Mouse (Mus musculus) hematopoietic stem cell, adult 5-6 weeks (primary cell): ENCODE measurements at regions not wholly inside any gene's neighbourhood (a gene's known extent, or its start where the extent isn't known, plus 50 kb on each side); places are given as distances from the start of the nearest gene placed in this dataset.

ENCODE experiments used
- ATAC-seq, 2 experiments: fragments of 125-278 bp in 1 of 2; replicated peaks in 1 of 2; 2 replicates each; pipeline ENCODE4 v1.8.0; 2016 to 2017; ENCODE audit warnings: inconsistent platforms in 2 of 2, mild to moderate bottlenecking in 2 of 2, moderate number of reproducible peaks in 2 of 2, low read depth in 1 of 2, moderate TSS enrichment in 1 of 2; ENCODE audit not compliant: low FRiP score in 2 of 2, poor library complexity in 2 of 2, severe bottlenecking in 2 of 2, insufficient read depth in 1 of 2, low TSS enrichment in 1 of 2

DNA sequence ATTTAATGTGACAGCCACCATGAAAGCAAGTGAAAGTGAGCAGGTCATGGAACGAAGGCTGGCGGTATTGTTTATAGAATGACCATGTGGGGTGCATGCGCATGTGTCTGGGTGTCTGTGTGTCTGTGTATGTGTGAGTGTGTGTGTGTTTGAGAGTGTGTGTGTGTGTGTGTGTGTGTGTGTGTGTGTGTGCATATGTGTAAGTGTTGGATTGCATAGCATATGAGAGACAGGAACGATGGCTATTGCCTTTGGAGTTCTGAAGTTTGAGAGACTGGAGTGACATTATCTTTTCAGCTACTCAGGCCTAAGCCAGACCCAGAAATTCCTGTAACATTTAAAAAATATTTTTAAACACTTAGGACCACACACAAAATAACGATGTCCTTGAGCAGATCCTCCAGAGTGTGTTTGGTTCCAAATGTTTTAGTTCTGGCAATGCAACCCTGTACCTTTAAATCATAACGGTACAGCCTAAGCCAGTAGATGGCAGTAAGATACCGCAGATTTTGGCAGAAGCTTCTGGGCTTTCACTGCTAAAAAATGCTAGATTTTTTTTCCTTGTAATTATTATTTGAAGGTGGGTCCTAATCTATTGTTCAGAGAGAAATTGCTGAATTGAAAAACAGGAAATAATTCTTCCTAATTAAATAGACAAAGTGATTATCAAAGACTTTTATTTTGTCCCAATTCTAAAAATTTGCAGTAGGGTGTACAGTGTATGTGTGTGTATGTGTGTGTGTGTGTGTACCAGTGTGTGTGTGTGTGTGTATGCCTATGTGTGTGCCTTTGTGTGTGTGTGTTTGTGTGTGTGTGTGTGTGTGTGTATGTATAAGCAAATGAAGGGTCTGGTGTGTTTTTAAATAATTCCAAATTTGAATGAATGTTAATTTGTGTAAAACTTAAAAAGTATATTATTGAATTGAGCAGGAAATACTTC, 228.0 kb upstream of the Arrdc4 start:
- peak in 1 of 2 experiments; percentile 71; a peak in 1 of 4 replicates for ATAC-seq

DNA sequence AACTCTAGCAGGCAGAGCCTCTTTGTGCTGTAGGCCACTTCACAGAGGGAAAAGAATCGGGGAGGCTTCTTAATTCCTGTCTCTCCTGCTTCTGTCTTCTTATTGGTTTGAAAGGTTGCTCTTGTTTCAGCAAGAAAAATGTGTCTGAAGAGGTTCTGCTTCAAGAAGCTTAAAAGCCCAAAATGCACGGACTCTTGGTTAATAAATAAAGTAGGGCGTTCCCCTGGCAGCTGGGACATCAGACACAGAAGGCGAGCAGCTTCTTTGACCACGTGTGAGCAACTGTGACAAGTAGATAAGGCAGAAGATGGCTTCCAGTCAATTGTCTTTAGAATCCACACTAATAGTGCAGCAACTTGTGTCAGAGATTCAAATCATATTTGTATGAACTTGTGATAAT, 226.9 kb upstream of the Arrdc4 start:
- ATAC-seq = no peak

DNA sequence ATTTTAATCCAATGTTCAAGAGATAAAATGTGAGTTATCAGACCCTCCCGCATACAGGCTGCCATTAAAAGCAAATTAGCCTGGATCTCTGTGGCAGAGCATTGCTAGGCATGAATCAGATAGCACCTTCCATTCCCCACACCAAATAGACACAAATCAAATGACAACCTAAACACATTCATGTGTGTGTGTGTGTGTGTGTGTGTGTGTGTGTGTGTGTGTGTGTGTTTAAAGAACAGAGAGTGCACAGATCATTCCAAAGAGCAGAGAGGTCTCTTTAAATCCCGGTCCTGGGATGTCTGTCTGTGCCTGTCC, 226.5 kb upstream of the Arrdc4 start:
- no peak for ATAC-seq

DNA sequence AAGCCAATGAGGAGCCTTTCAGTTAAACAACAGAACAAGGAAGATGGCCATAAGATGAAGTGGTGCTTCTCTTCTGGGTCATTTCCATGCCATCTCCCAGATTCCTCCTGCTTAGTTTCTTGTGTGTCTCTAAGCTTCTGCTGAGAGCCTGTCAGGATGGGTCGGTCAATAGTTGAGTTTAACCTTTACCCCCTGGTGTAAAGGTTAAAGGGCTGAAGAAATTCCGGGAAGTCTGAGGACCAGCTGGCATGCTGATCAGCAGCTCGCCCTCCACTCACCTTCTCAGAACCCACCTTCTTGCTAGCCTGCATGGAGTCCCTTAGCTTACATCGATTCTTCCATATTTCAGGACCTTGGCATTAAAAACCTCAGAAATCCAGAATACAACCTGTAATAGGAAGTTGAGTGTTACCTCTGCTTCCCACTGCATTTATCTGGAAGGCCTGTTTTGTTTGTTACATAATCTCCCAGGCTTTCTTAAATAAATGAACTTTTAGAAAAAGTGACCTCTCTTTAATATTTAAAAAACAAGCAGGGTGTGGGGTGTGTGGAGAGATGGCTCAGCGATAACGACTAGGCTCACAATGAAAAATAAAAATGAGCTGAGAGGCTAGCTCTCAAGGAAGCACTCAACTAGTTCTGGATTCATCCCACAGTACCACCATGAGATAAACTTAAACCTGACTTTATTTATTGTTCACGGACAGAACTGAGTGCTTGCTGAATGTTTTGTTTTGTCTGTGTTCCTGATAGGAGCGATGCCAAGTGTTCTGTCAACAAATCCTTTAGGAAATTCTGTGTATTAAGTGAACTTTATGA, 225.9 kb upstream of the Arrdc4 start:
- no peak for ATAC-seq

DNA sequence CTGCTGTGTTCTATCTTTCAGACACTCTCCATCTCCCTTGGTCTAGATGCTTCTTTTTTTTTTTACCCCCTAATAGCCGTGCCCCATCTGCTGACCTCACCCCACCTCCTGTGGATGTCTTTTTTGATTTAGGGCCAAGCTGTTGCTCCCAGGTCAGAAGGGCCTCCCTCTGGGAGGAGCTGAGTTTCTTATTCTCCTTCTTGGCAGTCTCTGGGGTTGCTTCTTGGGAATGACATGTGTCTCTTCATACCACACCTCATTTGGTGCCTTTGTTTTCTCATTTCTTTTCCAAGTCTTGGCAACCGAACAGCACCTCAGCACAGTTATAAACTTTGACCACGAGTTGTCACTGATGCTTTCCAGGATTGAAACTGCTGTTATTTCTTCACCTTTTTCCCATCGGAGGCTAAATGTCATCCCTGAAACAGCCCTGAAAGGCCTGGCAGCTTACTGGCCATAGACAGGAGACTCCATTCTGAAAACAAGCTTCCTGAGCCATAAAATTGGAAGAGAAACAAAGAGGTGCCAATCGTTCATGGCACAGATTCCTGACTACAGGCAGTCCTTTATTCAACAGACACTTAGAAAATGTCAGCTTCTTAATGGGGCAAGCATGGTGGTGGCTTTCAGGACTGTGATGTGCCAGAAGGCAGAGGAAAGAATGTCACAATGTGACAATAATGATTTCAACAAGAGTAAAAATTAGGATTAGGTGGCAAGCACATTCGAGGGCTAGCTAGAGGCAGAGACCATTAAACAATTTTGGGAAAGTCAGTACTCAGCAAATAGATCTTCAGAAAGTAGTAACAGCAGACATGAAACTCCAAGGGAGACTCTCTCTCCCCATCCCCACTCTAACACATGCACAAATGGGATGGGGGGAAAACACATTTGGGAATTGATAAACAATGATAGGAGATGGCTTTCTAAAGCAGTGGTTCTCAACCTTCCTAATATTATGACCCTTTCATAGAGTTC, 197.1 kb upstream of the Arrdc4 start:
- no peak for ATAC-seq

DNA sequence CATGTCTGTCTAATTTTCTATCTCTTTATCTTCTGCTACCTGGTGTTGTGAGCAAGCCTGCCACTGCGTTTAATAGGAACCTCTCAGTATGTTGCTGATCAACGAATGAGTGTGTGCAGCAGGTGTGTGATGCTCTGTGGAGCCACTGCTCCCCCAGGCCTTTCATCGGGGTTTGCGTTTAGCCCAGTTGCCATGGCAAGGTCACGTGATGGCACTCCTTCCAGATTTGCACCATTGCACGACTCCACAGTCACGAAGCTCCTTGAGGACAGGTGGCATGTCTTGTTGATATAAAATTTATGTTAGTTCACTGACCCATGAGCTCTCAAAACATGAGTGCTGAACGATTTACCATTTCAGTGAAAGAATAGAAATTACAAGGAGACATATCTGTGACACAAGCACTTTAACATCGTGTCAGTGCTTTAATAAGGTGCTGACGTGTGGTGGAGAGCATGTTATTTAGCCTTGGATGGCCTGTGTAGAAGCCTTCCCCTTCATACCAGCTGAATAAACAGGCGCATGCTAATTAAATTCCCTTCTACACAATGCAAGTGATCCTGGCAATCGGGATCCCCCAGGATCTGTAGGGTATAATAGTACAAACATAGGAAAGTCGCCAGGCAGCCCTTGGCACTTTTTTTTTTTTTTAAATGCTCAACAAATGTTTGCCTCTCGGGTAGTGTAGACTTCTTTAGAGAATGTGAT, 181.7 kb upstream of the Arrdc4 start:
- no peak for ATAC-seq

DNA sequence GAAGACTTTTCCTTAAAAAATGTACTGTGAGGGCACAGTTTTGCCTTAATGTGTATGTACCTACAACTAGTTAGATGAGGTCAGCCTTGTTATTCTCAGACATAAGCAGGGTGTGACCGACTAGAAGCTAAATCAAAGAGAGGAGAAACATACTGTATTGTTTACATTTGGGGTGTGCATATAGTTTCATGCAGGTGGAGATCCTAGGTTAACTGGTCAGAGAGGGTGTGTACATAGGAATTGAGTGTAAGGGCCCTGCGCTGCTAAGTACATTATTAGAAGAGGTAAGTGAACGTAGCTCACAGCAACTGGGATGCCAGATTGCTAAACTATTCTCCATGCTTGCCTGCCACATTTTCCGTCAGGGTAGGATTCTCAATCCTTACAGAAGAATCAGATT, 180.6 kb upstream of the Arrdc4 start:
- ATAC-seq = no peak

DNA sequence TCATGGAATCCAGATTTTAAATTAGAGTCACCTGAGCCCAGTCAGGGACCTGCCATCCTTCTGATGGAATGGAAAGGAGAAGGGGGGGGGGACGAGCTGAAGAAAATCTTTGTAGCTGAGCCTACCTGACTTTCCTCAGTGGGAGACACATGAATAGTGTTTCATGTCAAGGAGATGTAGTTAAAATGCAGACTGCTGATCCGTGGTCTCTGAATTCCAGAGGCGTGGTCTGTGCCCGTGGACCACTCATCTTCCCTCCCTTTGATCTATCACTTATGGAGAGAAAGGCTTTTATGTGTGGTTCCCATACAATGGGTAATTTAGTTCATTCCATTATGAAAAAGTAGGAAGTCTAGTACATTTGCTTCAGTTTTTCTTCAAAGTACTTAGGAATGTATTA, 176.6 kb upstream of the Arrdc4 start:
- no peak for ATAC-seq

DNA sequence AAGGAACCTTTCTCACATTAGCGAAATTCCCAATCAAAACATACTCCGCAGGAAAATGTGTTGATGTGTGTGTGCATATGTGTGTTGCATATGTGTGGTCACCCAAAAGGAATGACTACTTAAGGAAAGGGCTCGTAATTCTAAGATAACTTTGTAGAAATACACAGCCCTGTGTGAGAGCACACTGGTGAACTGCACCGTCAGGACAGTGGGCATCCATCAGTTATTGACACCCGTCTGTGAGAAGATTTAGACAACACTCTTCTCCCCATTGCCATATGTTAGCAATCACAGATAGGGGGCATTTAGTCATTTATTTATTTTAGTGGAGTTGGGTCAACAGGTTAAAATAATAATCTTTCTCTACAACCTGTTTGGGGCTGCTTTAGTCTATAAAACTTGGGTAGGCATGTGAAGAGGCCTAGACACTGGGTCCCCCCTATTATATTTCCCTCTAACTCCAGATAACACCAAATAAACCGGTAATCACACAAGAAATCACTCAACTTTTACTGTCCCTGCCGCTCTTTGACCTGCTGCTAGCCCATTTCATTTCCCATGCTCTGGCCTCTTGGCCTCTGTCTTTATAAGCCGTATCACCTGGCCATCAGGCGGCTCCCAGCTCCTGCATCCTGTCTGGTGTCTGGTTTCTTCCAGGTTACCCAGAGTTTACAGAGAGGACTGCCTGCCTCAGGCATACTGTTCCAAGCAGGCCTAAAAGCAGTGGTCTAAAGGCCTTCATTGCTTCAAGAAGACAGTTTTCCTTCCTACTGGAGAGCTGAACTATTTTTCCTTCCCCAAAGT, 169.8 kb upstream of the Arrdc4 start:
- no peak for ATAC-seq

DNA sequence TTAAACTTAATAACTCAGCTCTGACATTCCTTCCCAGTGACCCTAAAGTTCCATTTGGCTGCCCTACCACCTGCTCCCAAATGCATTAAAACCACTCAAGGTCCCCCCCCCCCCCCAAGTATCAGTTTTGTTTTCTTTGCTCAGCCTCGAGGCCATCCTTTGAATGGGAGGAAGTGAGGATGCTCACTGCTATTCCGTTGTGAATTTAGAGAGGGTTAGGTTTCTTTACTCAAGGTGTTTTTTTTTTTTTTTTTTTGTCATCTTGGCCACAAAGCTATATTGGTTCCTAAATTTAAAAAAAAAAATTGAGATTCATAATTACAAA, 168.8 kb upstream of the Arrdc4 start:
- no peak for ATAC-seq

DNA sequence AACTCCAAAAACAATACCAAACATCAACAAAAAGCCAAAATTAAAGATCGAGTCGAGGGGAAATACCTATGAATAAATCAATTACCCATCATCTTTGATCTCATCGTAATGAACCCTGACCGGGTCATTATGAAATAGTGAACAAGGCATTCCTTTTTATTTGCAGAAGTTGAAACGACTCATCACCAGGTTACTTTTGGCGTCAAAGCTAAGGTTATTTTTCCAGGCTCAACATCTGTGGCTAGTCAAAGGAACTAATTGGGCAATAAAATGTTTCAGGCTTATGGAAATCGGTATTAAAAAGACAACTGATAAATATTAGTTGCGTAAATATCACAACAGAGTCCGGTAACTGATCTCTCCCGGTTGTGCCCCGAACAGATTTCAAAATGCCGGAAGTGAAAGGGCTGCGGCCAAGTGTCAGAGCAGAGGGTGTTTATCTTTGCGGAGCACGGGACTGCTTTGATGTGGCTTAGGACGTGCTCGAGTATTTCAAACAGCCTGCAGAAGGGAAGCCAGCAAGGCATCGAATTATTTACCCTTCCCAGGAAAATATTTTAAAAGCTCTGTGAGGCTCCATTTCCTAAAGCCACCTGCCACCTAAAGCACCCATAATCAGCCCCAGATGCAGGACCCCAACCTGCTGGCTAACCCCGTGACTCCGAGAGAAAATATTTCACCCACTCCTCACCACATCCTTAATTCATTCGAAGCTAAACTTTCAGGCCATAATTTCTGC, 168.3 kb upstream of the Arrdc4 start:
- ATAC-seq = 0 out of 4 replicates have a peak, but pooled peaks of 1 of the 2 experiments have one; percentile 45

DNA sequence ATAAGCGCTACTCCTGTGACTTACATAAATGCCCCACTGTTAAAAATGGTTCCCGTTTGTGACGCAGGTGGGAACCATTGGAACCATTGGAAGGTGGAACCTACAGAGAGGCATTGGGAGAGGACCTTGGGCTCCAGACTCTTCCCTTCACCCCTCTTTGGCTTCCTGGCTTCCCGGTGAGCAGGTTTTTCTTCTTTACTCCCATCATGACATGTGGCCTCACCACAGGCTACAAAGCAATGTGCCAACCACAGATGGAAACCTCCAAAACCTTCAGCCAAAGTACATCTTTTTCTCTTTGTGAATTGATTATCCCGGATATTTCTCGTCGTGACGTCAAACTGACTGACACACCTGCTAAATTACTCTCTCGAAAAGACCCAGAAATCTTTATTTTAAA, 166.9 kb upstream of the Arrdc4 start:
- ATAC-seq = no peak

DNA sequence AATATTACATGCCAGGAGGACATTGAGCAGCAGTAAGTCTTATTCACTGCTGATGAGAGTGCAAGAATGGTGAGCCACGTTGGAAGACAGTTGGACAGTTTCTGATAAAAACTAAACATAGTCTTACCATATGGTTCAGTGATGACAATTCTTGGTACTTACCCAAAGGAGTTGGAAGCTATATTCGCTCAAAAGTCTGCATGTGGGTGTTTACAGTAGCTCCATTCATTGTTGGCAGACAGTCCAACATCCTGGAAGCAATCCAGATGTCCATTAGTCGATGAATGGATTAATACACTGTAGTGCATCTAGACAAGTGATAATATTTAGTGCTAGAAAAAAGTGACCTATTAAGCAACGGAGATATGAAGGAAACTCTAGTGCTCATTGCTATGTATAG, 165.3 kb upstream of the Arrdc4 start:
- no peak for ATAC-seq

DNA sequence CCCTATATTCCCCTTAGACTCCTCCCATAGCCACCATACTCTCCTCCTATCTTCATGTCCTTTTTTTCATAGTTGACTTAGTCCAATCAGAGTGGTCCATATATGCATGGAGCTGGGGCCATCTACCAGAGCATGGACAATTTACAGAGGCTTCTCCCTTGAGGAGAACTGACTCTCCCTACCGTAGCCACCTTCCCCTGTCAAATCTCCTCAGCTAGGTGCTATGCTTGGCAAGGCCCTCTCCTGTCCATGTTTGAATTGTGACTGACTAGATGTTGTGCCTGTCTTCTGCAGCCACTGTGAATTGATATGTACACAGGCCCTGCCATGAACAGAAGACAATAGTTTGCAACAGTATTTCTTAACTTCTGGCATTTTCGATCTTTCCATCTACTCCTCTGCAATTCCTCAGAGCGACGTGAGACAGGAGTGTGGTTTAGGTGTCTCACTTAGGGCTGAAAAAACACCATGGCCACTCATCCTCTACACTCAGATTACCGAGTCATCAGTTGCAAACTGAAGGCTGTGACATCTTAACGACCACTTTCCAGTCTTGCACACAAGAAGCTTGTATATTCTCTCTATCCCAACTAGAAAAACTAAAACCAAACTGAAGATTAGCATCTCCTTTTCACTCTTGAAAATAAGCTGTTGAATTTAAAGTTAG, 163.1 kb upstream of the Arrdc4 start:
- ATAC-seq = no peak

DNA sequence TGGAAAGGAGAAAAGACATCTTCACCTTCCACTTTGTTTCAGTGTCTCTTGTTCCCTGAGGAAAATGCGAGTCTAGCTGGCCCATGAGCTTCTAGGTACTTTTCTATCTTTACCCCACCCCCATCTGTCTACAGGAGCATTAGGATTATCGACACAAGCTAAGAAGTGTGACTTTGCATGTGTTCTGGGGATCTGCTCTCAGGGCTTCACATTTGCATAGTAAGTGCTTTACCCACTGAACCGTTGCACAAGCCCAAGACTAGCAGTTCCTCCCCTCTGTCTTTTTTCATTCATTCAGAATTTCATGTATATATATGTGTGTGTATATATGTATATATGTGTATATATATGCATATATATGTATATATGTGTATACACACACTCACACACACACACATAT, 162.5 kb upstream of the Arrdc4 start:
- ATAC-seq = no peak
